Mouse (Mus musculus) embryonic facial prominence, embryonic 15.5 days (tissue): ENCODE data around the gene Gm11437. TPM values are rescaled to one million over a fixed set of nuclear protein-coding genes. Genes with fewer than 3 reads are reported as not detected.
A peak's percentile ranks its signal among the peaks of the same experiment; 100 is the strongest.

ENCODE experiments used
- ATAC-seq: fragments of 200-750 bp; cut with Nextera tagmentation; 2 replicates; pipeline ENCODE4 v1.8.0; 2017; ENCODE audit warnings: low read depth, moderate TSS enrichment; ENCODE audit not compliant: insufficient number of reproducible peaks, low FRiP score, low TSS enrichment
- H3K27ac ChIP-seq: fragments of 300-500 bp; sonication (generic); replicated peaks from 2 replicates; pipeline ENCODE4 v1.5.1; 2015; ENCODE audit warnings: mild to moderate bottlenecking, inconsistent platforms
- H3K27me3 ChIP-seq: fragments of 300-500 bp; sonication (generic); 2 replicates; pipeline ENCODE4 v1.6.1; 2015; ENCODE audit warnings: inconsistent platforms
- H3K36me3 ChIP-seq: fragments of 300-500 bp; sonication (generic); 2 replicates; pipeline ENCODE4 v1.6.1; 2015; ENCODE audit warnings: mild to moderate bottlenecking, inconsistent platforms
- H3K4me1 ChIP-seq: fragments of 300-500 bp; sonication (generic); 2 replicates; pipeline ENCODE4 v1.6.1; 2015; ENCODE audit warnings: inconsistent platforms
- H3K4me2 ChIP-seq: fragments of 300-500 bp; sonication (generic); replicated peaks from 2 replicates; pipeline ENCODE4 v1.6.1; 2015; ENCODE audit warnings: mild to moderate bottlenecking, inconsistent platforms
- H3K4me3 ChIP-seq: fragments of 300-500 bp; sonication (generic); replicated peaks from 2 replicates; pipeline ENCODE4 v1.5.1; 2015; ENCODE audit warnings: mild to moderate bottlenecking, inconsistent platforms
- H3K9ac ChIP-seq: fragments of 300-500 bp; sonication (generic); 2 replicates; pipeline ENCODE4 v1.6.1; 2015; ENCODE audit warnings: inconsistent platforms
- H3K9me3 ChIP-seq: fragments of 300-500 bp; sonication (generic); replicated peaks from 2 replicates; pipeline ENCODE4 v1.6.1; 2016; ENCODE audit warnings: inconsistent platforms
- WGBS: fragments of 180-500 bp; shearing (Covaris S2); methylation state at CpG from one replicate; pipeline ENCODE4 v1.1.7; 2015; 5-methylcytosine and 5-hydroxymethylcytosine counted together
- polyA plus RNA-seq: library from polyadenylated mRNA; unstranded; fragments of >200 nt; fragmentation: Nextera tagmentation; extraction: Ambion mirVana; gene quantifications from 2 replicates; pipeline ENCODE4 v1.2.1, GENCODE M21; 2015

The Gm11437 gene
- polyA plus RNA-seq, 1 experiment from 2014 or later: not detected

- Histone ChIP-seq H3K27ac (no peak overlapping the region), H3K4me2 (no peak overlapping the region), H3K9me3 (no peaks in the 10 kb centered on the region), H3K27me3 (no peaks in the 10 kb centered on the region), H3K4me1 (no peaks in the 10 kb centered on the region), H3K9ac (no peak overlapping the region), H3K36me3 (peaks cover 78% of the 10 kb centered on the region), H3K4me3 (no peak overlapping the region)
- no peak for ATAC-seq
- WGBS: 55% methylated on average over 2 of the region's 2 CpGs
These were observed 60.1 kb downstream of the Gm11437 start for GRCm38 (mm10) chr11:84107137-84107536.

DNA sequence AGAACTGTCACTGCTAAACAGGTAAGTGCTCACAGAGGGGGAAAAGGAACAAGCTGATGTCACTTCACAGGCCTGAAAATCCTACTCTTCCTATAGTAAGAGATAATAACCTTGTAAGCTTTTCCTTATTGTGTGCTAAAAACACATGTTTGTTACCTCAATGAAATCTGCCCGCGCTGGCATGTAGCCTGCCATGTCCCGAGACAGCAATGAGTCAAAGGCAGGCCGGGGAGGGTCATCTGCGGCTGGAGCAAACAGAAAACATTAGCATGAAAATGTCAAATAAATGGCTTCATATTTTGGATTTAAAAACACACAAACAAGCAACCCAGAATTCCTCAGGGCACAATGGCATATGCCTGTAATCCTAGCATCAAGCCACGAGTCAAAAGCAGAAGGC is 63.2 kb downstream of the Gm11437 start:
- no peaks in the 10 kb centered on the region for H3K9me3 ChIP-seq
- H3K4me2 ChIP-seq: no peak overlapping the region
- H3K4me1 ChIP-seq: no peaks in the 10 kb centered on the region
- no peak for ATAC-seq
- H3K27me3 ChIP-seq: no peaks in the 10 kb centered on the region
- no peak overlapping the region for H3K9ac ChIP-seq
- H3K36me3 ChIP-seq: peaks cover 81% of the 10 kb centered on the region
- 89% methylated on average over 6 of the region's 6 CpGs for WGBS
- no peak overlapping the region for H3K4me3 ChIP-seq
- H3K27ac ChIP-seq: no peak overlapping the region

GRCm38 (mm10) chr11:84101182-84101581 is 66.1 kb downstream of the Gm11437 start:
- Histone ChIP-seq H3K4me2 (no peak overlapping the region), H3K4me1 (peaks cover 6% of the 10 kb centered on the region; the same call in 1 of the 2 replicates), H3K27me3 (no peaks in the 10 kb centered on the region), H3K4me3 (no peak overlapping the region), H3K9me3 (no peaks in the 10 kb centered on the region), H3K27ac (peak overlapping the region; percentile 18; the same call in 1 of the 2 replicates), H3K9ac (no peak overlapping the region), H3K36me3 (peaks cover 70% of the 10 kb centered on the region)
- no peak; the same call in 1 of the 2 replicates for ATAC-seq

Other genes with a start within 250 kb of the Gm11437 start
- 27.9 and 28.8 TPM in 2 replicates for gene Ddx52, start 225.4 kb downstream of the Gm11437 start, polyA plus RNA-seq
- gene Synrg, start 203.0 kb downstream of the Gm11437 start, polyA plus RNA-seq: 11.3 and 13.8 TPM in 2 replicates
- gene Dusp14, start 98.2 kb downstream of the Gm11437 start, polyA plus RNA-seq: 37.5 and 40.2 TPM in 2 replicates
- gene Tada2a, start 37.9 kb downstream of the Gm11437 start, polyA plus RNA-seq: 32.9 and 34.7 TPM in 2 replicates
- 12.3 and 14.4 TPM in 2 replicates for gene Acaca, start 37.8 kb downstream of the Gm11437 start, polyA plus RNA-seq